Mouse (Mus musculus): ENCODE data around the gene Noto. TPM values are rescaled to one million over a fixed set of nuclear protein-coding genes. Genes with fewer than 3 reads are reported as not detected.

Gene Noto
- polyA plus RNA-seq, 1 experiment from 2014 or later, result not detected

GRCm38 (mm10) chr6:85451664-85452410, 28.2 kb downstream of the Noto start, which contains the start of gene Pradc1:
TSS of gene Pradc1 (minus strand) at chr6:85451970.
- no peaks in the 10 kb centered on the region for H3K27me3 ChIP-seq
- H3K4me3 ChIP-seq, result peak within 1 kb of the TSS; percentile 74
- H3K4me2 ChIP-seq (replicated peaks), result peak within 1 kb of the TSS; percentile 94
- H3K9me3 ChIP-seq, result no peaks in the 10 kb centered on the region
- H3K4me1 ChIP-seq, result peaks cover 25% of the 10 kb centered on the region
- H3K27ac ChIP-seq, result peak within 1 kb of the TSS; percentile 95
- WGBS, result under 1% methylated on average over 54 of the region's 54 CpGs
- H3K9ac ChIP-seq, result peak within 1 kb of the TSS; percentile 76
- ATAC-seq (ENCODE audit: insufficient number of reproducible peaks, insufficient read depth, low FRiP score, low TSS enrichment), result peak; percentile 92
- peaks cover 4% of the 10 kb centered on the region; the same call in 1 of the 2 replicates for H3K36me3 ChIP-seq

- Histone ChIP-seq H3K27me3 (no peaks in the 10 kb centered on the region), H3K4me1 (peaks cover 25% of the 10 kb centered on the region), H3K9me3 (no peaks in the 10 kb centered on the region), H3K36me3 (no peaks in the 10 kb centered on the region), H3K4me2 (replicated peaks) (peak overlapping the region; percentile 94), H3K4me3 (peak overlapping the region; percentile 74), H3K27ac (peak overlapping the region; percentile 95), H3K9ac (peak overlapping the region; percentile 76)
- ATAC-seq (ENCODE audit: insufficient number of reproducible peaks, insufficient read depth, low FRiP score, low TSS enrichment), result no peak
- under 1% methylated on average over 15 of the region's 15 CpGs for WGBS
Measured at GRCm38 (mm10) chr6:85452411-85452665, 28.7 kb downstream of the Noto start.

GRCm38 (mm10) chr6:85452816-85453215, 29.1 kb downstream of the Noto start:
- Histone ChIP-seq H3K4me3 (peak overlapping the region; percentile 74), H3K4me1 (peaks cover 25% of the 10 kb centered on the region), H3K9me3 (no peaks in the 10 kb centered on the region), H3K9ac (peak overlapping the region; percentile 76), H3K4me2 (replicated peaks) (peak overlapping the region; percentile 94), H3K27ac (0 out of 2 replicates have a peak overlapping the region, but pooled peaks have one; percentile 95), H3K27me3 (no peaks in the 10 kb centered on the region), H3K36me3 (no peaks in the 10 kb centered on the region)
- 7% methylated on average over 7 of the region's 7 CpGs for WGBS
- ATAC-seq (ENCODE audit: insufficient number of reproducible peaks, insufficient read depth, low FRiP score, low TSS enrichment), result no peak

GRCm38 (mm10) chr6:85459621-85460020, 35.9 kb downstream of the Noto start:
- peaks cover 48% of the 10 kb centered on the region for H3K36me3 ChIP-seq
- H3K27ac ChIP-seq, result no peak overlapping the region
- H3K4me1 ChIP-seq, result peaks cover 2% of the 10 kb centered on the region; the same call in 1 of the 2 replicates
- H3K9me3 ChIP-seq, result no peaks in the 10 kb centered on the region
- H3K27me3 ChIP-seq, result no peaks in the 10 kb centered on the region
- no peak overlapping the region for H3K9ac ChIP-seq
- H3K4me2 ChIP-seq (replicated peaks), result no peak overlapping the region
- WGBS, result 91% methylated on average over 2 of the region's 2 CpGs
- ATAC-seq (ENCODE audit: insufficient number of reproducible peaks, insufficient read depth, low FRiP score, low TSS enrichment), result no peak
- H3K4me3 ChIP-seq, result no peak overlapping the region

- Histone ChIP-seq H3K9me3 (no peaks in the 10 kb centered on the region), H3K36me3 (peaks cover 96% of the 10 kb centered on the region), H3K9ac (no peak overlapping the region), H3K4me3 (no peak overlapping the region), H3K4me1 (no peaks in the 10 kb centered on the region), H3K4me2 (replicated peaks) (no peak overlapping the region), H3K27ac (no peak overlapping the region), H3K27me3 (no peaks in the 10 kb centered on the region)
- no peak for ATAC-seq (ENCODE audit: insufficient number of reproducible peaks, insufficient read depth, low FRiP score, low TSS enrichment)
Measured at GRCm38 (mm10) chr6:85465381-85465780, 41.7 kb downstream of the Noto start.

- H3K4me3 ChIP-seq, result no peak overlapping the region
- H3K9me3 ChIP-seq, result no peaks in the 10 kb centered on the region
- H3K27me3 ChIP-seq, result 0 out of 2 replicates have a peak, but pooled peaks cover 3% of the 10 kb centered on the region
- WGBS, result 79% methylated on average over 5 of the region's 5 CpGs
- no peak overlapping the region for H3K4me2 ChIP-seq (replicated peaks)
- no peak overlapping the region for H3K27ac ChIP-seq
- peaks cover 53% of the 10 kb centered on the region for H3K36me3 ChIP-seq
- no peaks in the 10 kb centered on the region for H3K4me1 ChIP-seq
- ATAC-seq (ENCODE audit: insufficient number of reproducible peaks, insufficient read depth, low FRiP score, low TSS enrichment), result no peak
- H3K9ac ChIP-seq, result no peak overlapping the region
Measured at GRCm38 (mm10) chr6:85469660-85470430, 46.2 kb downstream of the Noto start.

- no peak for ATAC-seq (ENCODE audit: insufficient number of reproducible peaks, insufficient read depth, low FRiP score, low TSS enrichment)
- H3K27me3 ChIP-seq, result 0 out of 2 replicates have a peak, but pooled peaks cover 3% of the 10 kb centered on the region
- H3K27ac ChIP-seq, result no peak overlapping the region
- peaks cover 32% of the 10 kb centered on the region for H3K36me3 ChIP-seq
- H3K4me3 ChIP-seq, result no peak overlapping the region
- H3K4me2 ChIP-seq (replicated peaks), result no peak overlapping the region
- no peaks in the 10 kb centered on the region for H3K9me3 ChIP-seq
- H3K9ac ChIP-seq, result no peak overlapping the region
- WGBS, result 57% methylated on average over 8 of the region's 8 CpGs
- H3K4me1 ChIP-seq, result no peaks in the 10 kb centered on the region
Measured at GRCm38 (mm10) chr6:85471962-85472361, 48.3 kb downstream of the Noto start.

- 50% methylated on average over 5 of the region's 5 CpGs for WGBS
- no peak for ATAC-seq (ENCODE audit: insufficient number of reproducible peaks, insufficient read depth, low FRiP score, low TSS enrichment)
- no peaks in the 10 kb centered on the region for H3K4me1 ChIP-seq
Measured at GRCm38 (mm10) chr6:85472542-85472941, 48.9 kb downstream of the Noto start.

GRCm38 (mm10) chr6:85475581-85475980, 51.9 kb downstream of the Noto start:
- H3K4me3 ChIP-seq, result no peak overlapping the region
- no peaks in the 10 kb centered on the region for H3K4me1 ChIP-seq
- H3K4me2 ChIP-seq (replicated peaks), result no peak overlapping the region
- H3K27me3 ChIP-seq, result peaks cover 26% of the 10 kb centered on the region
- no peak overlapping the region for H3K9ac ChIP-seq
- no peaks in the 10 kb centered on the region for H3K9me3 ChIP-seq
- no peak for ATAC-seq (ENCODE audit: insufficient number of reproducible peaks, insufficient read depth, low FRiP score, low TSS enrichment)
- 85% methylated on average over 3 of the region's 3 CpGs for WGBS
- H3K36me3 ChIP-seq, result no peaks in the 10 kb centered on the region
- no peak overlapping the region for H3K27ac ChIP-seq

More at GRCm38 (mm10) chr6:85472542-85472941, 48.9 kb downstream of the Noto start:
- peaks cover 26% of the 10 kb centered on the region for H3K36me3 ChIP-seq
- H3K27ac ChIP-seq, result no peak overlapping the region
- no peak overlapping the region for H3K9ac ChIP-seq
- H3K4me3 ChIP-seq, result no peak overlapping the region
- H3K9me3 ChIP-seq, result no peaks in the 10 kb centered on the region
- peaks cover 7% of the 10 kb centered on the region; the same call in 1 of the 2 replicates for H3K27me3 ChIP-seq
- H3K4me2 ChIP-seq (replicated peaks), result no peak overlapping the region

GRCm38 (mm10) chr6:85477366-85477917, 53.8 kb downstream of the Noto start:
- H3K9ac ChIP-seq, result no peak overlapping the region
- H3K4me2 ChIP-seq (replicated peaks), result no peak overlapping the region
- ATAC-seq (ENCODE audit: insufficient number of reproducible peaks, insufficient read depth, low FRiP score, low TSS enrichment), result 0 out of 2 replicates have a peak, but pooled peaks have one; percentile 32
- no peaks in the 10 kb centered on the region for H3K4me1 ChIP-seq
- H3K27ac ChIP-seq, result no peak overlapping the region
- WGBS, result 28% methylated on average over 10 of the region's 10 CpGs
- no peak overlapping the region for H3K4me3 ChIP-seq
- H3K36me3 ChIP-seq, result no peaks in the 10 kb centered on the region
- H3K9me3 ChIP-seq, result no peaks in the 10 kb centered on the region
- peaks cover 39% of the 10 kb centered on the region for H3K27me3 ChIP-seq

GRCm38 (mm10) chr6:85478416-85478815, 54.7 kb downstream of the Noto start:
- peaks cover 48% of the 10 kb centered on the region for H3K27me3 ChIP-seq
- no peak overlapping the region for H3K4me2 ChIP-seq (replicated peaks)
- no peak overlapping the region for H3K4me3 ChIP-seq
- 35% methylated on average over 14 of the region's 14 CpGs for WGBS
- no peak overlapping the region for H3K9ac ChIP-seq
- H3K4me1 ChIP-seq, result no peaks in the 10 kb centered on the region
- H3K9me3 ChIP-seq, result no peaks in the 10 kb centered on the region
- no peaks in the 10 kb centered on the region for H3K36me3 ChIP-seq
- H3K27ac ChIP-seq, result no peak overlapping the region
- ATAC-seq (ENCODE audit: insufficient number of reproducible peaks, insufficient read depth, low FRiP score, low TSS enrichment), result no peak

Data from embryonic facial prominence, embryonic 12.5 days (tissue).